Mouse (Mus musculus): ENCODE measurements around the gene Cd7.

DNA sequence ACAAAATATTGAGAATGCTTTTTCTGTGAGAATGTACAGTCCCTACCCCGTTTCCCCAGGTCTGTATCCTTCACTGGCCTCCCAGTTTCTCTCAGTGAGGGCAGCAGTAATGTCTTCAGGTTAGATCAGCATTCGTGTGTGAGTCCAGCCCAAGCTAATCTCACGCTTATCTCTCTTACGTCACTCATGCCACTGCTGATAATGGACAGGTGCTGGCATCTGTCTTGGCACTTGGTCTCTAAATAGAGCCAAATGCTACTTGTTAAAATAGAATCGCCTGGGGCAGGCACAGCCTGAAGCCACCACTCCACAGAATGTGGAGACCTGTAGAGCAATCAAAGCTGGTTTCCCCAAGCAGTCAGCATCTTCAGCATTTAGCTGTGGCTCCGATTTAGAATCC, 49.8 kb upstream of the Cd7 start:
- TF ChIP-seq CTCF (IDR thresholded peaks at IDR 0.05; ENCODE audit: control insufficient read depth, insufficient read depth, insufficient replicate concordance, low read depth, low read length) (no peak), POLR2A (IDR thresholded peaks at IDR 0.05; ENCODE audit: control insufficient read depth, low read depth, low read length) (no peak)
